Mouse (Mus musculus) heart, postnatal 36 days (tissue): ENCODE measurements around the gene Spaca6. TPM values are rescaled to one million over a fixed set of nuclear protein-coding genes. Genes with fewer than 3 reads are reported as not detected.

Source experiments
- DNase-seq, 2 experiments: peaks; one replicate each; pipeline ENCODE4 v3.0.0; 2021 to 2022
- intact Hi-C: fragments of 180-260 bp; cut with DNase I; formaldehyde crosslinking; loops from one replicate; pipeline ENCODE4 v1.15.1; 2025
- total RNA-seq, 2 experiments: library from RNA; stranded (reverse); gene quantifications; 2 replicates each; pipeline ENCODE4 v1.2.3; 2021

The Spaca6 gene
- 10 to 100 TPM; 12.6 to 13.0 TPM for total RNA-seq

- DNase-seq: peak; percentile 93 to 94
- intact Hi-C loops: loop anchor here (1.0 to 5.0 kb wide), 2 partner anchors 11 to 205 kb away; no protein-coding TSS in a partner anchor
Observed at GRCm38 (mm10) chr17:17826751-17827657, at the start of gene Spaca6. Gene Spaca6, plus strand, starts transcription at chr17:17827158.

DNA sequence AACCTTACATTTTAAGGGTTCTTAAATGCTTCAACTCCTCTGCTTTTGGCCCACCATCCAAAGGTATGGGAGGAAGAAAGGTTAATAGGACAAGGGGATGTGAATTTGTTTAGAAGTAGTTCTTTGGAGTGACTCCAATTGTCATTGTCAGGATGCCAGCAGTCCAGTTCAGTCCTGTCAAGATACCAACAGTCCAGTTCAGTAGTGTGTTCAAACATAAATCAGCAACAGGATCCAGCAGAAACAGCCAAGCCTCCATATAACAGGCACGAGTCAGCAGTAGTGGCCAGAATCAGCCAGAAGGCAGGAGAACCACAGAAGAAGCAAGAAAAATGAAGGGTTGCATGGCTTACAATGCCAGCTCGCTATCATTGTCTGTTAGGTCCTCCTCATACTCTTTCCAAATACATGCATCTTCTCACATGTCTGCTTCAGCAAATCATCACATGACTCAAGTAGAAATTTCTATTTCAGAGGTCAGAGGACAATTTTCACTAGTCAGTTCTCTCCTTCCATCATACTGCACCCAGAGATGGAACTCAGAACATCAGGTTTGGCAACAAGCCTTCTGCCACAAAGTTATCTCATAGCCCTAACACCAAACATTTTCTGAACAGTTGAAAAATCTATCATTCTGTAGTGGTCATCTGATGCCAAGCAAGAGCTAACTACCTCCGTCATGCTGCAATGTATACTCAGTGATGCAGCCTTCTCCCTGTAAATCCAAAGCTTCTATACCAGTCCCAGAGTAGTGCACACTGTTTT lies 35.9 kb upstream of the Spaca6 start:
- intact Hi-C loops: no loop called here
- DNase-seq: no peak

- intact Hi-C loops: no loop called here
- DNase-seq: no peak
Observed at GRCm38 (mm10) chr17:17792578-17792977, 34.4 kb upstream of the Spaca6 start.

GRCm38 (mm10) chr17:17795527-17795926 lies 31.4 kb upstream of the Spaca6 start:
- no peak for DNase-seq
- intact Hi-C loops: no loop called here

DNA sequence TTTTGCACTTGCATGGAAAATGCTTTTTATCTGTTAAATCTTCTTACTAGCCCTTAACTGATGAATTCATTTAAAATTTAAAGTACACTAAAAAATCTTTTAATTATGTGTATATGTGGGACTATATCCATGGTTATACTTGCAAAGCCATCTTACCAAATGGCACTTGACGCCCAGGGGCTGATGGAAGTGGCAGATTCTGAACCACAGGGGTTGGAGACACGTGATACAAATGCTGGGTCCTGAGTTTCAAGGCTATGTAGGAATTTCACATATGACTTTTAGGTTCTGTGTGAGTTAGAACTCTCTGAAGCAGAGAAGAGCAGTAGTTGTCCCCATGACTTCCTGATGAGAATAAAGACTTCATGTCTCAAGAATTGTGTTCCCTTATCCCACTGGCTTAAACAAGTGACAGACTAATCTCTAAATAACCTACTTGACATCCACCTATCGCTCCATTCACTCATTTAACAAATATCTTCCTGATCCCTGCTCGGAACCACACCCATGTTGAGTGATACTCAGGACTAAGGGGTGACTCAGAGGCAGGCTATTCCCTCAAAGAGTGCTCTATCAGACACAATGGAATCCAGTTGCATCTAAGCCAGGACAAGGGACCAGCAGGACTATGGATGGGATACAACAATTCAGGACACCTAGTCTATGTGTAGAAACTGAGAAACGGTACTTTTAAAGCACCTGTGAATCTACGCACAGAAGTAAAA lies 3.2 kb upstream of the Spaca6 start:
- intact Hi-C loops: loop anchor here (5.0 kb wide), 1 partner anchor 36 kb away; no protein-coding TSS in a partner anchor

DNA sequence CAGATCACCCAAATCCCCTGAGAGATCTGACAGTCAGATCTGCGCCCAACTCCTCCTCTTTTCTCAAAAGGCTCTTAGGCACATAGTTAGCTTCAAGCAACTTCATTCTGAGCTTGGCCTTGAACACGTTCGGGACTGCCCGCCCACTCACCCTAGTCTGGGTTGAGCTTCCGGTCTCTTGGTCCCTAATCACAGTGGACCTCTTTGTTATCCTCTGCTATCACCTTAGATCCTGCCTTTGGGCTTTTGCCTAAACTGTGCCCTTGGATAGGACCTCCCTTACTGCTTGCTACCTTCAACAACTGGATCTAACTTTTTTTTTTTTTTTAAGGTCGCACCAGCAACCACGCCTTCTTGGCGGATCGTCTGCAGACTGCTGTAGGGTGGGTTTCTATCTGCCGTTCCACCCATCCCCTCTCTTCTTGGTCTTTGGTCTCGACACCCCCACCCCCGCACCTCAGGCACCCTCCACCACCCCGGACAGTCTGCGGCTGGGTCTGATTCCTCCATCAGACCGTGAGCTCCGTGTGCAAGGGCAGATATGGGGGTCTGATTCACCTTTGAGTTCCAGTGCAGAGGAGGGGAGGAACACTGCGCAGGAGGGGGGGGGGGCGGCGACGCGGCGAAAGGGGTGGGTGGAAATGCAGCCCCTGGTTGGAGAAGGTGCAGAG lies 902 bp upstream of the Spaca6 start:
- intact Hi-C loops: loop anchor here (5.0 kb wide), 1 partner anchor 204 kb away; no protein-coding TSS in a partner anchor
- peak; percentile 35 to 58 for DNase-seq

More for the DNA sequence above, 3.2 kb upstream of the Spaca6 start:
- no peak for DNase-seq

DNA sequence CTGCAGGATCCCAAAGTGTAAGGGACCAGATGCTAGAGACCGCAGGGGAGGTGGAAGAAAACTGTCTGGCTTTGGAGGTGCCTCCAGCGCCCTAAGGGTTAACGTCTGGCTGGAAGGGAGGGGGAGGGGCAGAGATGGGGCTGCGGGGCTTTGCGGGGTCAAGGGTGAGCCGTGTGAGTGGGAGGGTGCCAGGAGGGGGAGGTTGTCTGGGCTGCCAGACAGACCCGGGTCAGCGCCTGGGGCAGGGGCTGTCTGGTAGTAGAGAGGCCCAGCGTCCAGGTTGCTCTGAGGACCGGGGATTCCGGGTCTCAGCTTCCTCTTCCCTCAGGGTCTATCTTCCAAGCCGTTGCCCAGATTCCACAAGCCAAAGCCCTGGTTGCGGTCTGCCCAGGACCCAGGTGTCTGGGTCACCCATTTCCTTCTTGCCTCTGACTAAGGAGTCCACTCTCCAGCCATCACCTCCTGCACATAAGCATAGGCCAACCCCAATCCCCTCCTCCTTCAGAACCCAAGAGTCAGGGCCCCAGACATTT lies 766 bp downstream of the Spaca6 start:
- peak in 1 of 2 experiments; percentile 56 for DNase-seq
- intact Hi-C loops: loop anchor here (1.0 to 5.0 kb wide), 2 partner anchors 11 to 205 kb away; no protein-coding TSS in a partner anchor

DNA sequence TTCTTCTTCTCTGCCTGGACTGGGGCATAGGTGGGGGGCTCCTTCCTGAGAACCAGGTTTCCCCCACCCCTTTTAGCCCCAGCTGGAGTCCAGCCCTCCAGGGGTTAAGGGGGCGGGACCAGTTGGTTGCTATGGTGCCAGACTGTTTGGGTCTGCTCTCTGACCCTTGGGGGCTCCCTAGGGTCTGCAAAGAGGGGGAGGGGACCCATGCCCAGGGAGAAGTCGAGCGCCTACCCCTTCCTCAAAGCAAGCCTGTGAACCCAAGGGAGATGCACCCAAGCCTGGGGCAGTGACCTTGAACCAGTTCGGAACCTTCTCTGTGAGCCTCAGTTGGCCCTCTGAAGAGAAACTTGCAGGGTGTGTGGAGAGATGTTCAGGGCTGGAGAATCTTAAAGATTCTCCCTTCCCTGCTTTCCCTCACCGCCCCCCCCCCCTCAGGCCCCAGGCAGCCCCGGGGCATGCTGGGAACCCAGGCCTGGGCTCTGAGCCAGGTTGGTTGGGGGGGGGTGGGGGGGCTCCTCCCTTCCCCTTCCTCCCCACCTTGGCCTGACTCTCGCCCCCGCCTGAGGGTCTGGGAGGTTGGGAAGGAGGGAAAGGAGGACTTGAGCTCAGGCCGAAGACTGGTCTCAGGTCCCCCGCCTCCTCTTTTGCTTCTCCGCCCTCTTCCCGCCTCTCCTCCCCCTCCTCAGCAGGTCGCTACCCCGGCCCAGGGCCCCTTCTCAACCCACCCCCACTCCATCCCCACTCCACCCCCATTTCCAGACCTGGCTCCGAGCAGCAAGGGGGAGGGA lies 1.4 kb downstream of the Spaca6 start:
- intact Hi-C loops: loop anchor here (5.0 kb wide), 1 partner anchor 206 kb away; no protein-coding TSS in a partner anchor
- DNase-seq: peak; percentile 55 to 63

DNA sequence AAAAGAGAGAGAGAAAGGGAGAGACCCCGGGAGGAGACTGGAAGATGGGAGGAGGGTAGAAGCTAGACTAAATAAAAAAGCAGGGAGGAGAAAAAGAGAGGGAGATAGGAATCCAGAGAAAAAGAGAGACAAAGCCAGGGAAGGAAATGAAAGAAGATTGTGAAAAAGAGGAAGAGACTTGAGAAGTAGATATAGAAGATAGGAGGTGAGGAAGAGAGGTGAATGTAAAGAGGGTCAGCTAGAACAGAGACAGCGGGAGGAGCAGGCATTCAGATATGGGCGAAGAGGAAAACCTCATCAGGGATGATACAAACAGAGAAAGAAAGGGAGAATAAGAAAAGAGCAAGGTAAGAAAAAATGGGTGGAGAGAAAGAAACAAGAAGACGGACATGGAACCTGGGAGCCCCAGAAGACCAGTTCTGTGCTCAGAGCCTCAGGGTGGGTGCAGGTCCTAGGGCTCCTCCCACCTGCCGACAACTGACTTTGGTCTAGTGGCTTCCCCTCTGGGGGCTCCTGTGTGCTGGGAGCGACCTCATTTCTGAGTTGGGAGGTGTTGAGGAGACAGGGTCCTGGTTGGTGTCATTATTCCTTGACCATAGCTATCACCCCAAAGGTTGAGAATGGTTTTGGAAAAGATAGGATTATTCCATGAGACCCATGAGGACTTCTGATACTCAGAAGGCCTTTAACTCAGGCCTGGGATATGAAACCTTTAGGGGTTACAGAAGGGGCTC lies 2.3 kb downstream of the Spaca6 start:
- no peak for DNase-seq

DNA sequence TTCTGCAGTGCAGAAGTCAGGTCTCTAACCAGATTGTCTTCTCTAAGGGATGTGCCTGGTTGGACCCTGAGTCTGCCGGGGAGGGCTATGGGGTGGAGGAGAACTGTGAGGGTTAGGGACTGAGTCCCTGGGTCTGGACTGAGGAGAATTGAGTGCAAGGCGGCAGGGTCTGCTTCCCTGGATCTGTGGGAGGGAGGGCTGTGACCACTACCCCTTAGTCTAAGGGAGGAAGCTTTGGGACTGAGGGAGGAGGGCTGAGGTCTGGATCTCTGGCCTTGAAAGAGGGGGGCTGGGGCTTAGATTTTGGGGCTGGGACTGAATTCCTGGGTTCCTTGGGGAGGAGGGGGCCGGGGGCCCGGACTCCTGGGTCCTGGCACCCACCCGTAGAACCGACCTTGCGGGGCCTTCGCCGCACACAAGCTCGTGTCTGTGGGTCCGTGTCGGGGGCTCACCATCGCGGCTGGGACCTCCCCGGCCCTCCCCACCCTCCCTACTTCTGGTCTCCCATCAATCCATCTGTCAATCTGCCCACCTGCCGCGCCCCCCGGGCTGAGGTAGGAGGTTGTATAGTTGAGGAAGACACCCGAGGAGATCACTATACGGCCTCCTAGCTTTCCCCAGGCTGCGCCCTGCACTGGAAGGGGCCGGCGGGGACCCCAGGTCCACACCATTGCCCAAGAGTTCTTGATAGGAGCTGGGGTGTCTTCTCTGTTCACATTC lies 3.0 kb downstream of the Spaca6 start:
- no peak for DNase-seq
- intact Hi-C loops: loop anchor here (5.0 kb wide), 1 partner anchor 208 kb away; no protein-coding TSS in a partner anchor

More for the DNA sequence above, 2.3 kb downstream of the Spaca6 start:
- intact Hi-C loops: loop anchor here (5.0 kb wide), 1 partner anchor 207 kb away; no protein-coding TSS in a partner anchor

- intact Hi-C loops: no loop called here
- no peak for DNase-seq
Observed at GRCm38 (mm10) chr17:17830731-17831130, 3.8 kb downstream of the Spaca6 start.

DNA sequence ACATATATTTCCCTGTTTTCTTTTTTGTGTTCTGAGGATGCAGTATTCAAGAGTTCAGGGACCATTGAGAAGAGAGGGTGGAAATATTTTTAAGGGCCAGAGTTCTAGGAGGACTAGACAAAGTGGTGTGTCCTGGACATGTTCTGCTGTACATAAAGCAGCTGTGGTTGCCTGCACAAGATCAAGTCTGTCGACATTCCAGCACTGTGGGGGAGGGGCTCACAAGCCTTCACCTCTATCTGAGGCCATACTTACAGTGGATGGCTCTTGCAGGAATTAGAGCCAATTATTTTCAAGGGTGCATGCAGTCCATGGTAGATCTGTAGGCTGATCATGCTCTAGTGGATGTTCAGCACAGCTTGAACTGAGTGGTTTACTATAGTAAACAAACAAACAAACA lies 7.9 kb downstream of the Spaca6 start:
- DNase-seq: no peak
- intact Hi-C loops: loop anchor here (5.0 kb wide), 2 partner anchors 208 to 883 kb away; partner anchors contain the start of gene Lnpep

GRCm38 (mm10) chr17:17836101-17836500 lies 9.1 kb downstream of the Spaca6 start:
- intact Hi-C loops: loop anchor here (5.0 kb wide), 2 partner anchors 209 to 884 kb away; partner anchors contain the start of gene Lnpep
- DNase-seq: no peak

GRCm38 (mm10) chr17:17837426-17837825 lies 10.5 kb downstream of the Spaca6 start:
- DNase-seq: peak in 1 of 2 experiments; percentile 31
- intact Hi-C loops: loop anchor here (5.0 kb wide), 2 partner anchors 210 to 885 kb away; partner anchors contain the start of gene Lnpep

- peak; percentile 97 for DNase-seq
- intact Hi-C loops: loop anchor here (1.0 to 5.0 kb wide), 4 partner anchors 11 to 886 kb away; partner anchors contain the start of genes Lnpep and Spaca6
Observed at GRCm38 (mm10) chr17:17837919-17838701, 11.2 kb downstream of the Spaca6 start.

- DNase-seq: no peak
- intact Hi-C loops: loop anchor here (2.0 to 5.0 kb wide), 3 partner anchors 72 to 887 kb away; partner anchors contain the start of gene Lnpep
Observed at GRCm38 (mm10) chr17:17839276-17839675, 12.3 kb downstream of the Spaca6 start.
